Mouse (Mus musculus): ENCODE measurements around the gene Raph1. TPM values are rescaled to one million over a fixed set of nuclear protein-coding genes. Genes with fewer than 3 reads are reported as not detected.

Gene Raph1
- polyA plus RNA-seq, 1 experiment from 2014 or later = 17.9 TPM

DNA sequence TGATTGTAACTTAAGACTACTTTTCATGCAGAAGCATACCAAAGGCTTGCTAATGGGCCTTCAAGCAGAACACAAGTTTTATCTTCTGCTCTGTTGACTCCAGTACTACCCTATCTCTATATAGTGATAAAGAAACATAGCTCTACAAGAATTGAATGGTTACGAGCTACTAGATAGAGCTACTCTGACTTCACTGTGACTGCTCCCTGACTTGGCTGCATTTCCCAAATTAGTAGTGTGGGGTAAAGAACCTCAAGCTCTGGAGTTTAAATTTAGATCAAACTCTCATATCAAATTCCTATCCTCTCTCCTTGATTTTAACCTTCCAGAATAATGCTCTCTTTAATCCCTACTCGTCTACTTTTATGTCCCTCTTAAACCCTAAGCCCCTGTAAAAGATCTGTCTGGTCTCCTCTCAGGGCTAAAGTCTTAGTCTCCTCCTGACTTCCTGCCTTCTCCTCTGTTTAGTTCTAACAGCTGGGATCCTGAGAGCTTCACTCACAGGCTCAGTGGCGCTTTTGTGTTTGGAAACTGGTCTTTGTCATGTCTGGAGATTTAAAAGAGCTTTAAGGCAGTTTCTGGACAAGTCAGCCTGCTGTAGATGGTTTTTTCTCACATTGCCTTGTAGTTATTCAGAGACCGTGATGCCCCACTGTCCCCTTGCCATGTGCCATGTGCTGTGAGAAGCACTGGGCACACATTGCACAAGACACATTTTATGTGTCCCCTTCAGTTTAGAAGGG is 22.2 kb upstream of the Raph1 start:
- no peaks in the 10 kb centered on the region for H3K36me3 ChIP-seq (ENCODE audit: control insufficient read depth, insufficient read depth)
- no peaks in the 10 kb centered on the region for H3K4me1 ChIP-seq (replicated peaks; ENCODE audit: control insufficient read depth, insufficient read depth, low read length)
- H3K9ac ChIP-seq (ENCODE audit: low read depth, low read length) = no peak overlapping the region
- no peak overlapping the region for H3K4me2 ChIP-seq (replicated peaks; ENCODE audit: low read depth)
- H3K9me3 ChIP-seq (ENCODE audit: control insufficient read depth) = 0 out of 2 replicates have a peak, but pooled peaks cover 5% of the 10 kb centered on the region
- no peak for ATAC-seq
- no peak overlapping the region for H3K4me3 ChIP-seq (ENCODE audit: low read depth, low read length)
- WGBS = 43% methylated on average over 4 of the region's 4 CpGs
- H3K27ac ChIP-seq (ENCODE audit: low read depth, low read length) = no peak overlapping the region
- no peak for TF ChIP-seq CTCF (IDR thresholded peaks at IDR 0.05; ENCODE audit: low read depth)
- H3K27me3 ChIP-seq (replicated peaks; ENCODE audit: control insufficient read depth, insufficient read depth, low read length) = no peaks in the 10 kb centered on the region

DNA sequence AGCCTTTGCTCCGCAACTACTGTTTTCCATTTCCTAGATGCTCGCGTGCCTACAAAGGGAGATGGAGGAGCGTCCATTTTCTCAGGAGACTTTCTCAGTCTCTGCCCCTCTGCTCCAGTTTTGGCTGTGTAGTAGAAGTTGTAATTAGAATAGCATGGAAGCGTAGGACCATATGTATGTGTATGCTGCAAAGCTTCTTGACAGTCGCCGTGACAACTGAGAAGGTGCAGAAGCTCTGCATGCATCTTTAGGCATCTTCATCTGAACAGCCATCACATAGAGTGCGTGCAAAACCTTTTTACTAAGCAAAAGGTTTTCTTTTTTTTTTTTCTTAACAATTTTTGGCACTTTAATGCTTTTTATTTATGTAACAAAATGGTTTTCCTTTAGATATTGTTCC is 14.1 kb upstream of the Raph1 start:
- WGBS = 94% methylated on average over 8 of the region's 8 CpGs
- H3K9ac ChIP-seq (ENCODE audit: low read depth, low read length) = no peak overlapping the region
- no peak overlapping the region for H3K27ac ChIP-seq (ENCODE audit: low read depth, low read length)
- no peaks in the 10 kb centered on the region for H3K4me1 ChIP-seq (replicated peaks; ENCODE audit: control insufficient read depth, insufficient read depth, low read length)
- no peak overlapping the region for H3K4me2 ChIP-seq (replicated peaks; ENCODE audit: low read depth)
- H3K4me3 ChIP-seq (ENCODE audit: low read depth, low read length) = no peak overlapping the region
- H3K9me3 ChIP-seq (ENCODE audit: control insufficient read depth) = 0 out of 2 replicates have a peak, but pooled peaks cover 4% of the 10 kb centered on the region
- no peaks in the 10 kb centered on the region for H3K27me3 ChIP-seq (replicated peaks; ENCODE audit: control insufficient read depth, insufficient read depth, low read length)
- ATAC-seq = no peak
- H3K36me3 ChIP-seq (ENCODE audit: control insufficient read depth, insufficient read depth) = no peaks in the 10 kb centered on the region
- TF ChIP-seq CTCF (IDR thresholded peaks at IDR 0.05; ENCODE audit: low read depth) = no peak

DNA sequence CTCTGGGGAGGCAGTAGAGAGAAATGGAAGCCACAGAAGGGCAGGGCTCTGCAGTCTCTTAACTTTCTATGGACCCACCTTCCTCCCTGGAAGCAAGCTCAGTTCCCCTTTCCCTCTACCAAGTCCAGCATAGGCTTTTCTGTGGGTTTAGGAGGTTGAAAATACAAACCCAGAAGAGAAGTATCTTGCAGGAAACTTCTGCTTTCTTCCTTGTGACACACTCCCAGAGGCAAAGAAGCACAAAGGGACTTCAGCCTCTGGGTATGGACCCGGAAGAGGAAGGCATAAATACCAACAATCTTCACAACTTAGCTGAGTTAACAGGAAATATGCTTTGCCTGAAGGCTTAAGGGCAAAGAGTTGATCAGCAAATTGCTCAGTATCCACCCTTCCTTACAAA is 13.0 kb upstream of the Raph1 start:
- Histone ChIP-seq H3K36me3 (ENCODE audit: control insufficient read depth, insufficient read depth) (no peaks in the 10 kb centered on the region), H3K4me1 (replicated peaks; ENCODE audit: control insufficient read depth, insufficient read depth, low read length) (no peaks in the 10 kb centered on the region), H3K4me2 (replicated peaks; ENCODE audit: low read depth) (peak overlapping the region; percentile 50), H3K27ac (ENCODE audit: low read depth, low read length) (peak overlapping the region; percentile 81), H3K4me3 (ENCODE audit: low read depth, low read length) (no peak overlapping the region), H3K9me3 (ENCODE audit: control insufficient read depth) (no peaks in the 10 kb centered on the region), H3K9ac (ENCODE audit: low read depth, low read length) (0 out of 2 replicates have a peak overlapping the region, but pooled peaks have one; percentile 23), H3K27me3 (replicated peaks; ENCODE audit: control insufficient read depth, insufficient read depth, low read length) (no peaks in the 10 kb centered on the region)
- ATAC-seq = peak; percentile 92
- WGBS = 32% methylated on average over 1 of the region's 1 CpGs
- TF ChIP-seq CTCF (IDR thresholded peaks at IDR 0.05; ENCODE audit: low read depth) = no peak

DNA sequence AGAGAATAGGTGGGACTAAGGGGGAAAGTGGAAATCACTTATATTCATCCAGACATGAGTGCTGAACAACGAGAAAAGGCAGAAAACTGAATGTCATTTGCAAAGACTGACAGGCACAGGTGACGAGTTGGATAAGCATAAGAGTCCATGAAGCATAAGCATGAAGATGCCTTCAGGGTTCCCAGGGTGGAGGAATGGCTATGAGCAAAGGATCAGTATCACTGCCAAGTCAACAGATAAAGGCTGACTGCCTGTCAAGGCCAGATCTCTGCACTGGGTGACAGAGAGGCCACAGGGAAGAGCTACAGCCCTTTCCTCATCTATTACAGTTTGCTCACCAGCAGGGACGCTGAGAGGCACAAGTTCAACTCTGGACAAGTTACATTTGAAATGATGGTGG is 5.8 kb upstream of the Raph1 start:
- H3K4me1 ChIP-seq (replicated peaks; ENCODE audit: control insufficient read depth, insufficient read depth, low read length) = 0 out of 2 replicates have a peak, but pooled peaks cover 4% of the 10 kb centered on the region
- 53% methylated on average over 3 of the region's 3 CpGs for WGBS
- H3K27me3 ChIP-seq (replicated peaks; ENCODE audit: control insufficient read depth, insufficient read depth, low read length) = no peaks in the 10 kb centered on the region
- H3K36me3 ChIP-seq (ENCODE audit: control insufficient read depth, insufficient read depth) = no peaks in the 10 kb centered on the region
- H3K9me3 ChIP-seq (ENCODE audit: control insufficient read depth) = no peaks in the 10 kb centered on the region
- no peak overlapping the region for H3K4me3 ChIP-seq (ENCODE audit: low read depth, low read length)
- no peak overlapping the region for H3K9ac ChIP-seq (ENCODE audit: low read depth, low read length)
- no peak overlapping the region for H3K4me2 ChIP-seq (replicated peaks; ENCODE audit: low read depth)
- TF ChIP-seq CTCF (IDR thresholded peaks at IDR 0.05; ENCODE audit: low read depth) = no peak
- no peak overlapping the region for H3K27ac ChIP-seq (ENCODE audit: low read depth, low read length)
- ATAC-seq = no peak

DNA sequence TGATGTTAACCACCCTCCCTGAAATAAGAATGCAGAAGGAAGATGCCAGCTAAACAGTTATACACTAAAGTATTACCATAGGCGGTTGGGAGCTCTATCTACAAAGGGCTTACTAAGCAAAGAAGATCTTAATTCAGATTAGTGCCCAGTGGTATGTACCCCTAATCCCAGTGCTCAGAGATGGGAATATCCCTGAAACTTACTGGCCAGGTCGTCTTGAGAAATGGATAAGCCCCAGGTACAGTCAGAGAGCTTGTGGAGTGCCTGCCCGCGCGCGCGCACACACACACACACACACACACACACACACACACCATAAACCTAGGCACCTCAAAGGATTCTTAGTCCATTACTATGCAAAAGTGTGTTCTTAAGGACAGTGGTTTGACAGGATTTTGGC is 2.8 kb upstream of the Raph1 start:
- ATAC-seq = no peak
- H3K4me2 ChIP-seq (replicated peaks; ENCODE audit: low read depth) = no peak overlapping the region
- H3K27me3 ChIP-seq (replicated peaks; ENCODE audit: control insufficient read depth, insufficient read depth, low read length) = no peaks in the 10 kb centered on the region
- 94% methylated on average over 7 of the region's 7 CpGs for WGBS
- H3K9ac ChIP-seq (ENCODE audit: low read depth, low read length) = no peak overlapping the region
- H3K9me3 ChIP-seq (ENCODE audit: control insufficient read depth) = no peaks in the 10 kb centered on the region
- H3K4me3 ChIP-seq (ENCODE audit: low read depth, low read length) = no peak overlapping the region
- H3K27ac ChIP-seq (ENCODE audit: low read depth, low read length) = no peak overlapping the region
- H3K4me1 ChIP-seq (replicated peaks; ENCODE audit: control insufficient read depth, insufficient read depth, low read length) = 0 out of 2 replicates have a peak, but pooled peaks cover 9% of the 10 kb centered on the region
- no peak for TF ChIP-seq CTCF (IDR thresholded peaks at IDR 0.05; ENCODE audit: low read depth)
- no peaks in the 10 kb centered on the region for H3K36me3 ChIP-seq (ENCODE audit: control insufficient read depth, insufficient read depth)

DNA sequence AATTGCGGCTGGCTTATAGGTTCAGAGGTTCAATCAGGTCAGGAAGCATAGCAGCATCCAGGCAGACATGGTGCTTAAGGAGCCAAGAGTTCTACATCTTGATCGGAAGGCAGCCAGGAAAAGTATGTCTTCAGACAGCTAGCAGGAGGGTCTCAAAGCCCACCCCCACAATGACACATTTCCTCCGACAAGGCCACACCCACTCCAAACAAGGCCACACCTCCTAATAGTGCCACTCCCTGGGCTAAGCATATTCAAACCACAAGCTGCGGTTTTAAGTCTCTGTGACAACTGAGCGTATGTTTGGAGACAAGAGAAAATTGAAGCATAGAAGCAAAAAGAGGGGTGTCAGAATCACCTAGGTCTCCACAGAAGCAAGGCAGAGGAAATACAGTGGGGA is 2.3 kb upstream of the Raph1 start:
- H3K27me3 ChIP-seq (replicated peaks; ENCODE audit: control insufficient read depth, insufficient read depth, low read length) = no peaks in the 10 kb centered on the region
- H3K4me3 ChIP-seq (ENCODE audit: low read depth, low read length) = no peak overlapping the region
- ATAC-seq = no peak
- H3K4me1 ChIP-seq (replicated peaks; ENCODE audit: control insufficient read depth, insufficient read depth, low read length) = 0 out of 2 replicates have a peak, but pooled peaks cover 11% of the 10 kb centered on the region
- no peak overlapping the region for H3K4me2 ChIP-seq (replicated peaks; ENCODE audit: low read depth)
- H3K36me3 ChIP-seq (ENCODE audit: control insufficient read depth, insufficient read depth) = no peaks in the 10 kb centered on the region
- H3K9ac ChIP-seq (ENCODE audit: low read depth, low read length) = peak overlapping the region; percentile 11; the same call in 1 of the 2 replicates
- H3K9me3 ChIP-seq (ENCODE audit: control insufficient read depth) = no peaks in the 10 kb centered on the region
- H3K27ac ChIP-seq (ENCODE audit: low read depth, low read length) = no peak overlapping the region
- TF ChIP-seq CTCF (IDR thresholded peaks at IDR 0.05; ENCODE audit: low read depth) = no peak
- 60% methylated on average over 5 of the region's 5 CpGs for WGBS
